Mouse (Mus musculus) Patski (cell line): ENCODE results near the gene Sdhaf4. TPM values are rescaled to one million over a fixed set of nuclear protein-coding genes. Genes with fewer than 3 reads are reported as not detected.
A peak's percentile ranks its signal among the peaks of the same experiment; 100 is the strongest.

ENCODE experiments used
- ATAC-seq: fragments of 100-300 bp; one replicate; pipeline ENCODE4 v1.8.0; 2021
- CTCF ChIA-PET: fragments of 350-600 bp; sonication (Branson Sonifier 250); formaldehyde crosslinking; loops from one replicate; lab custom pipeline; 2022; ENCODE audit warnings: inconsistent platforms; lab: Charles Lee
- POLR2A ChIA-PET: fragments of 350-600 bp; sonication (Branson Sonifier 250); formaldehyde crosslinking; loops from one replicate; lab custom pipeline; 2022; ENCODE audit warnings: antibody characterized with exemption, inconsistent platforms; lab: Charles Lee
- DNase-seq: peaks from one replicate; pipeline ENCODE4 v3.0.0-alpha.2; 2011; ENCODE audit warnings: low read depth, low spot score
- H3K27me3 ChIP-seq: fragments of 371-371 bp; one replicate; pipeline ENCODE4 v1.5.1; 2021
- CTCF ChIP-seq: fragments of 100-300 bp; IDR thresholded peaks from one replicate; pipeline ENCODE4 v1.5.1; 2021
- in situ Hi-C: fragments of 300-500 bp; cut with MboI; formaldehyde crosslinking; loops from 3 replicates; pipeline ENCODE4 v1.11.1; 2018; ENCODE audit warnings: low pct_unique_long_range_greater_than_20kb, mixed read lengths
- polyA plus RNA-seq: library from polyadenylated mRNA; unstranded; gene quantifications from one replicate; pipeline ENCODE4 v1.2.3, GENCODE M21; 2021

Gene Sdhaf4
- 58.8 TPM for polyA plus RNA-seq

GRCm38 (mm10) chr1:24005070-24005804 is at the start of gene Sdhaf4:
Sdhaf4 (minus strand) TSS chr1:24005656.
- no peaks in the 10 kb centered on the region for H3K27me3 ChIP-seq
- ATAC-seq (peak; percentile 88), DNase-seq (peak; percentile 41)
- CTCF ChIA-PET: interaction anchor here (1.7 kb wide), 1 partner anchor 16 kb away, joined by 5 read pairs; no protein-coding TSS in a partner anchor
- in situ Hi-C loops: loop anchor here (5.0 to 10.0 kb wide), 2 partner anchors 83 to 180 kb away; partner anchors contain the start of gene Smap1
- TF ChIP-seq CTCF: no peak
- POLR2A ChIA-PET: interaction anchor here (0.6 kb wide), 1 partner anchor 716 kb away, joined by 4 read pairs; no protein-coding TSS in a partner anchor

- DNase-seq: no peak
- no peaks in the 10 kb centered on the region for H3K27me3 ChIP-seq
- in situ Hi-C loops: no loop called here
- CTCF ChIA-PET: interaction anchor here (1.4 kb wide), 1 partner anchor 15 kb away, joined by 3 read pairs; no protein-coding TSS in a partner anchor
- ATAC-seq: no peak
- TF ChIP-seq CTCF: no peak
- POLR2A ChIA-PET: no interaction called here
These were observed 41.5 kb upstream of the Sdhaf4 start for GRCm38 (mm10) chr1:24046730-24047510.

- DNase-seq (no peak), ATAC-seq (no peak)
- in situ Hi-C loops: no loop called here
- no peaks in the 10 kb centered on the region for H3K27me3 ChIP-seq
- no peak for TF ChIP-seq CTCF
- POLR2A ChIA-PET: no interaction called here
- CTCF ChIA-PET: no interaction called here
These were observed 40.2 kb upstream of the Sdhaf4 start for GRCm38 (mm10) chr1:24045627-24046026.

GRCm38 (mm10) chr1:24043007-24043406 is 37.6 kb upstream of the Sdhaf4 start:
- no peak for TF ChIP-seq CTCF
- ChIA-PET CTCF (no interaction called here), POLR2A (no interaction called here)
- no peaks in the 10 kb centered on the region for H3K27me3 ChIP-seq
- no peak for ATAC-seq
- in situ Hi-C loops: no loop called here
- no peak for DNase-seq

GRCm38 (mm10) chr1:24033759-24034423 is 28.4 kb upstream of the Sdhaf4 start:
- POLR2A ChIA-PET: no interaction called here
- no peak for ATAC-seq
- no peaks in the 10 kb centered on the region for H3K27me3 ChIP-seq
- in situ Hi-C loops: loop anchor here (10.0 kb wide), 1 partner anchor 209 kb away; no protein-coding TSS in a partner anchor
- TF ChIP-seq CTCF: no peak
- CTCF ChIA-PET: interaction anchor here (1.1 kb wide), 1 partner anchor 22 kb away, joined by 3 read pairs; no protein-coding TSS in a partner anchor
- DNase-seq: no peak

GRCm38 (mm10) chr1:24010821-24011220 is 5.4 kb upstream of the Sdhaf4 start:
- CTCF ChIA-PET: no interaction called here
- TF ChIP-seq CTCF: no peak
- DNase-seq (no peak), ATAC-seq (no peak)
- in situ Hi-C loops: no loop called here
- POLR2A ChIA-PET: no interaction called here
- H3K27me3 ChIP-seq: no peaks in the 10 kb centered on the region

GRCm38 (mm10) chr1:24010016-24010415 is 4.6 kb upstream of the Sdhaf4 start:
- CTCF ChIA-PET: no interaction called here
- POLR2A ChIA-PET: no interaction called here
- no peaks in the 10 kb centered on the region for H3K27me3 ChIP-seq
- in situ Hi-C loops: no loop called here
- no peak for TF ChIP-seq CTCF
- DNase-seq (no peak), ATAC-seq (no peak)

- POLR2A ChIA-PET: no interaction called here
- no peak for TF ChIP-seq CTCF
- DNase-seq: no peak
- no peak for ATAC-seq
- in situ Hi-C loops: loop anchor here (5.0 to 10.0 kb wide), 2 partner anchors 85 to 183 kb away; partner anchors contain the start of gene Smap1
- H3K27me3 ChIP-seq: no peaks in the 10 kb centered on the region
- CTCF ChIA-PET: no interaction called here
These were observed 2.2 kb upstream of the Sdhaf4 start for GRCm38 (mm10) chr1:24007621-24008020.

- no peak for DNase-seq
- no peak for ATAC-seq
- no peaks in the 10 kb centered on the region for H3K27me3 ChIP-seq
- ChIA-PET POLR2A (no interaction called here), CTCF (no interaction called here)
- TF ChIP-seq CTCF: no peak
- in situ Hi-C loops: no loop called here
These were observed 6.1 kb downstream of the Sdhaf4 start for GRCm38 (mm10) chr1:23999318-23999717.

- no peaks in the 10 kb centered on the region for H3K27me3 ChIP-seq
- in situ Hi-C loops: no loop called here
- DNase-seq: no peak
- no peak for TF ChIP-seq CTCF
- ChIA-PET CTCF (no interaction called here), POLR2A (no interaction called here)
- ATAC-seq: no peak
These were observed 6.6 kb downstream of the Sdhaf4 start for GRCm38 (mm10) chr1:23998866-23999265.
